ENCODE assay signal across 8 mouse cellular contexts in the genomic region with DNA sequence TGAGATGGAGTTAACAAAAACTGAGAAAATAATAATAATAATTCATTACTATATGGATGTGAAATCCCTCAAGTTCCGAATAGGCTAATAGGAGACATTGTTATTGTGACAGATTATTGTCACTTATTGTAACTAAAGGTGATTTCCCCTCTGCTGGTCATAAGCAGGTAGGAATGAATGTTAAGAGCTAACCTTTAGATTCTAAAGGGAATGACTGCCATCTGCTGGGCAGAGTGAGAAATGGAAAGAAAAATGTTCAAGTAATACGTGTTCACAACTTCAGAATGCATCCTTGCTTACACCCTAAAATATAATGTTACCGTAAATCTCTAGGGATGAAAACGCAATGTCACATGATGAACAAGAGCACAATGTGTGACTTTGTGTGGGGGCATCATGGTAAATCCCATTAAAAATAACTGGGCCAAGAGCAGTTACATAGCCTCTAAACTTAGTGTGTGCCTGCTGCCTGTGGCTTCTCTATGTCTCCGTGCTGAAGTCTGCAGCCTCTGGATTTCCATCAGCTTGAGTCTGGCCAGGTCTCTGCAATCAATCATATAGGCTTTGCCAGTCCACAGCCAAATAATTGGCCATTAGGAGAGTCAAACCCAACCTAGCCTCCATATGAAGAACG. TPM values are rescaled to one million over a fixed set of nuclear protein-coding genes. Genes with fewer than 3 reads are reported as not detected.
DNase-seq lines count a peak whose midpoint lies in the region; ATAC-seq and TF ChIP-seq lines count a peak whose summit lies in the region.

No protein-coding gene starts in this region.

- no peak for TF ChIP-seq CTCF in thymus, adult 2 months (IDR thresholded peaks at IDR 0.05; ENCODE audit: borderline replicate concordance, control insufficient read depth, extremely low read depth, insufficient read depth, low read length, poor library complexity)

- H3K27me3 ChIP-seq in forebrain, embryonic 11.5 days (ENCODE audit: control insufficient read depth, insufficient read depth, low read length): no peaks in the 10 kb centered on the region
- H3K27me3 ChIP-seq in forebrain, embryonic 10.5 days (ENCODE audit: poor library complexity, severe bottlenecking): peaks cover 19% of the 10 kb centered on the region
- H3K27me3 ChIP-seq in thymus, adult 2 months (ENCODE audit: control insufficient read depth, insufficient read depth, low read length): no peaks in the 10 kb centered on the region
- no peaks in the 10 kb centered on the region for H3K27me3 ChIP-seq in hindbrain, embryonic 14.5 days (ENCODE audit: control insufficient read depth, insufficient read depth, low read length)
- no peaks in the 10 kb centered on the region for H3K27me3 ChIP-seq in lung, embryonic 16.5 days (ENCODE audit: control insufficient read depth, insufficient read depth, low read depth, low read length)
- no peaks in the 10 kb centered on the region for H3K27me3 ChIP-seq in splenic B cell, adult 2 months (ENCODE audit: control insufficient read depth, insufficient read depth, low read length, poor library complexity, severe bottlenecking)

- no peak overlapping the region for H3K4me2 ChIP-seq in forebrain, embryonic 11.5 days (ENCODE audit: low read depth, low read length, severe bottlenecking)
- H3K4me2 ChIP-seq in hindbrain, embryonic 14.5 days (replicated peaks): no peak overlapping the region
- H3K4me2 ChIP-seq in lung, embryonic 16.5 days (ENCODE audit: low read depth, low read length): no peak overlapping the region

- no peak overlapping the region for H3K27ac ChIP-seq in forebrain, embryonic 11.5 days (ENCODE audit: low read depth, low read length)
- H3K27ac ChIP-seq in forebrain, embryonic 10.5 days: no peak overlapping the region
- no peak overlapping the region for H3K27ac ChIP-seq in thymus, adult 2 months (ENCODE audit: control insufficient read depth, insufficient read depth, low read length)
- no peak overlapping the region for H3K27ac ChIP-seq in hindbrain, embryonic 14.5 days
- no peak overlapping the region for H3K27ac ChIP-seq in lung, embryonic 16.5 days (ENCODE audit: low read length)

- H3K9ac ChIP-seq in forebrain, embryonic 11.5 days (ENCODE audit: low read length): no peak overlapping the region
- no peak overlapping the region for H3K9ac ChIP-seq in hindbrain, embryonic 14.5 days
- no peak overlapping the region for H3K9ac ChIP-seq in lung, embryonic 16.5 days (ENCODE audit: low read length)

- no peak for TF ChIP-seq POLR2A in thymus, adult 2 months (IDR thresholded peaks at IDR 0.05; ENCODE audit: control insufficient read depth, extremely low read depth, insufficient read depth, low read length, poor library complexity)

- no peak overlapping the region for H3K4me3 ChIP-seq in forebrain, embryonic 11.5 days (ENCODE audit: low read depth, low read length)
- H3K4me3 ChIP-seq in forebrain, embryonic 10.5 days: no peak overlapping the region
- no peak overlapping the region for H3K4me3 ChIP-seq in thymus, adult 2 months (ENCODE audit: control insufficient read depth, insufficient read depth, low read length)
- no peak overlapping the region for H3K4me3 ChIP-seq in hindbrain, embryonic 14.5 days (replicated peaks; ENCODE audit: low read length)
- no peak overlapping the region for H3K4me3 ChIP-seq in lung, embryonic 16.5 days (ENCODE audit: low read length)

- WGBS in forebrain, embryonic 11.5 days: 32% methylated on average over 6 of the region's 6 CpGs
- WGBS in forebrain, embryonic 10.5 days: 34% methylated on average over 6 of the region's 6 CpGs
- WGBS in thymus, adult 2 months: 24% methylated on average over 6 of the region's 6 CpGs
- WGBS in hindbrain, embryonic 14.5 days: 33% methylated on average over 6 of the region's 6 CpGs
- WGBS in lung, embryonic 16.5 days: 18% methylated on average over 6 of the region's 6 CpGs

- ATAC-seq in forebrain, embryonic 11.5 days (replicated peaks; ENCODE audit: low FRiP score): peak; percentile 26; the same call in 1 of the 2 replicates
- ATAC-seq in hindbrain, embryonic 14.5 days (ENCODE audit: low FRiP score): peak; percentile 42; the same call in 1 of the 2 replicates
- ATAC-seq in lung, embryonic 16.5 days (ENCODE audit: low read depth): 0 out of 2 replicates have a peak, but pooled peaks have one; percentile 12

- no peaks in the 10 kb centered on the region for H3K9me3 ChIP-seq in forebrain, embryonic 11.5 days (ENCODE audit: control insufficient read depth, low read length)
- H3K9me3 ChIP-seq in forebrain, embryonic 10.5 days: no peaks in the 10 kb centered on the region
- H3K9me3 ChIP-seq in hindbrain, embryonic 14.5 days (ENCODE audit: control insufficient read depth, low read length): no peaks in the 10 kb centered on the region
- H3K9me3 ChIP-seq in lung, embryonic 16.5 days (ENCODE audit: control insufficient read depth, low read length): no peaks in the 10 kb centered on the region

- no peaks in the 10 kb centered on the region for H3K4me1 ChIP-seq in forebrain, embryonic 11.5 days (replicated peaks; ENCODE audit: control insufficient read depth, insufficient read depth, low read length)
- H3K4me1 ChIP-seq in forebrain, embryonic 10.5 days: peaks cover 7% of the 10 kb centered on the region
- H3K4me1 ChIP-seq in thymus, adult 2 months (replicated peaks; ENCODE audit: control insufficient read depth, insufficient read depth, low read length): no peaks in the 10 kb centered on the region
- H3K4me1 ChIP-seq in hindbrain, embryonic 14.5 days (replicated peaks; ENCODE audit: control insufficient read depth, insufficient read depth, low read length): no peaks in the 10 kb centered on the region
- H3K4me1 ChIP-seq in lung, embryonic 16.5 days (replicated peaks; ENCODE audit: control insufficient read depth, insufficient read depth, low read length): no peaks in the 10 kb centered on the region

- DNase-seq in forebrain, embryonic 11.5 days (ENCODE audit: low spot score): no peak
- DNase-seq in forebrain, embryonic 10.5 days (ENCODE audit: extremely low spot score, low spot score): no peak
- DNase-seq in thymus, postnatal 0 days (ENCODE audit: low spot score): peak; percentile 49
- no peak for DNase-seq in thymus, adult 2 months
- peak; percentile 65 for DNase-seq in embryo, embryonic 11.5 days (ENCODE audit: low read depth, low spot score)
- peak; percentile 90 for DNase-seq in hindbrain, embryonic 14.5 days (ENCODE audit: low spot score)
- peak; percentile 74 for DNase-seq in splenic B cell, adult 2 months (ENCODE audit: low read depth, low spot score)

- H3K36me3 ChIP-seq in forebrain, embryonic 11.5 days (ENCODE audit: control insufficient read depth, insufficient read depth, low read length): no peaks in the 10 kb centered on the region
- H3K36me3 ChIP-seq in forebrain, embryonic 10.5 days (replicated peaks): no peaks in the 10 kb centered on the region
- H3K36me3 ChIP-seq in thymus, adult 2 months (ENCODE audit: control insufficient read depth, insufficient read depth, low read length): no peaks in the 10 kb centered on the region
- no peaks in the 10 kb centered on the region for H3K36me3 ChIP-seq in hindbrain, embryonic 14.5 days (replicated peaks; ENCODE audit: control insufficient read depth, insufficient read depth)
- no peaks in the 10 kb centered on the region for H3K36me3 ChIP-seq in lung, embryonic 16.5 days (ENCODE audit: control insufficient read depth, insufficient read depth, low read length)
- no peaks in the 10 kb centered on the region for H3K36me3 ChIP-seq in splenic B cell, adult 2 months (ENCODE audit: control insufficient read depth, insufficient read depth, low read length, poor library complexity, severe bottlenecking)

RNA-seq across cellular contexts. Expression of a gene that starts 38.2 kb away (rescaled TPM):
- polyA plus RNA-seq in forebrain, embryonic 11.5 days (2014; fragmentation: Nextera tagmentation; extraction: Ambion mirVana): 4.2 and 8.2 TPM in 2 replicates
- 4.0 and 4.9 TPM in 2 replicates for polyA plus RNA-seq in forebrain, embryonic 10.5 days (2016; fragmentation: Nextera tagmentation; extraction: Ambion mirVana)
- 5.5 and 7.3 TPM in 2 replicates for polyA plus RNA-seq in thymus, postnatal 0 days (2015; fragmentation: Nextera tagmentation; extraction: Ambion mirVana)
- polyA plus RNA-seq in thymus, adult 2 months (2012; rRNA removed): 1.8 and 2.1 TPM in 2 replicates
- 6.4 and 9.8 TPM in 2 replicates for polyA plus RNA-seq in hindbrain, embryonic 14.5 days (2014; fragmentation: Nextera tagmentation; extraction: Ambion mirVana)
- 3.5 and 3.6 TPM in 2 replicates for polyA plus RNA-seq in lung, embryonic 16.5 days (2015; fragmentation: Nextera tagmentation; extraction: Ambion mirVana)

RNA-seq across cellular contexts. Expression of a gene that starts 38.6 kb away (rescaled TPM):
- polyA plus RNA-seq in forebrain, embryonic 11.5 days (2014; fragmentation: Nextera tagmentation; extraction: Ambion mirVana): 84.3 and 85.8 TPM in 2 replicates
- 91.4 and 99.6 TPM in 2 replicates for polyA plus RNA-seq in forebrain, embryonic 10.5 days (2016; fragmentation: Nextera tagmentation; extraction: Ambion mirVana)
- 74.9 and 82.5 TPM in 2 replicates for polyA plus RNA-seq in thymus, postnatal 0 days (2015; fragmentation: Nextera tagmentation; extraction: Ambion mirVana)
- 14.3 and 14.4 TPM in 2 replicates for polyA plus RNA-seq in thymus, adult 2 months (2012; rRNA removed)
- polyA plus RNA-seq in hindbrain, embryonic 14.5 days (2014; fragmentation: Nextera tagmentation; extraction: Ambion mirVana): 47.8 and 52.0 TPM in 2 replicates
- polyA plus RNA-seq in lung, embryonic 16.5 days (2015; fragmentation: Nextera tagmentation; extraction: Ambion mirVana): 84.4 and 86.8 TPM in 2 replicates

Comparison
In these comparisons a context has a peak if more than half of its experiments do, and no peak if none do; other contexts are left out.
1. DNase-seq: peak in thymus, postnatal 0 days (single experiment), embryo, embryonic 11.5 days (single experiment), hindbrain, embryonic 14.5 days (single experiment) and splenic B cell, adult 2 months (single experiment); none in forebrain, embryonic 11.5 days (single experiment), forebrain, embryonic 10.5 days (single experiment) and thymus, adult 2 months (single experiment).
2. Peak in every context shown above with its lines, with median percentiles within 50 percentile points of each other: ATAC-seq.